Mouse (Mus musculus) NIH3T3 (cell line): ENCODE measurements at regions not wholly inside any gene's neighbourhood (a gene's known extent, or its start where the extent isn't known, plus 50 kb on each side); places are given as distances from the start of the nearest gene placed in this dataset.

Experiments
- DNase-seq: peaks from one replicate; pipeline ENCODE4 v3.0.0-alpha.2; 2012; ENCODE audit warnings: low read depth

DNA sequence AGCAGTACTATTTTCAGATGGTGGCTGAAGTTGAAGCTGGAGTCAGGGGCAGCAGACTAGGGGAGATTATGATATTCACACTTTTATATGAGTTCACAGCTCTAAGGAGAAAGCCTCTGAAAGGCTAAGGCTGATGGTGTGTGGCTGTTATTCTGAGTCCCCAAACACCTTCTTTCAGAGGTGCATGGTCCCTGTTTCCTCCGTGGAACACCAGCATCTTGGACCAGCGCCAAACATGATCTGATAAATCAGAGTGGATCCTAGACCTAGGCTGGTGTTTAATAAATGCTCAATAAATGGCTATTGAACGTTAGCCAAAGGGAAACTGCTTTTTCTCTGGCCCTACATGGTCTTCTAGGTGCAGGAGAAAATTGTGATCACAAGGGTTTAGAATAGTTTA, 269.2 kb downstream of the Agtpbp1 start:
- no peak for DNase-seq

DNA sequence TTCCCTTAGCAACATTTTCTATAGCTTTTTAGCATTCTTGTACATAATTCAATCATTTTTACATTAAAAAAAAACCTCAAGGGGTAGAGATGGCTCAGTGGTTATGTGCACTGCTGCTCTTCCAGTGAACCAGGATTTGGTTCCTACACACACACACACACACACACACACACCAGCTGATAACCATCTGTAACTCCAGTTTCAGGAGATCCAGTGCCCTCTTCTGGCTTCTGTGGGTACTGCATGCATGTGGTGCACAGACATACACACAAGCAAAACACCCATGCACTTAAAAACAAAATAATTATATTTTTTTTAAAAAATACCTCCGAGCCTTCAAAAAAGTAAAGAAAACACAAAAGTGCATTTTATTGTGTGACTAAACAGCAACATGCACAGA, 270.6 kb downstream of the Agtpbp1 start:
- peak; percentile 26 for DNase-seq

DNA sequence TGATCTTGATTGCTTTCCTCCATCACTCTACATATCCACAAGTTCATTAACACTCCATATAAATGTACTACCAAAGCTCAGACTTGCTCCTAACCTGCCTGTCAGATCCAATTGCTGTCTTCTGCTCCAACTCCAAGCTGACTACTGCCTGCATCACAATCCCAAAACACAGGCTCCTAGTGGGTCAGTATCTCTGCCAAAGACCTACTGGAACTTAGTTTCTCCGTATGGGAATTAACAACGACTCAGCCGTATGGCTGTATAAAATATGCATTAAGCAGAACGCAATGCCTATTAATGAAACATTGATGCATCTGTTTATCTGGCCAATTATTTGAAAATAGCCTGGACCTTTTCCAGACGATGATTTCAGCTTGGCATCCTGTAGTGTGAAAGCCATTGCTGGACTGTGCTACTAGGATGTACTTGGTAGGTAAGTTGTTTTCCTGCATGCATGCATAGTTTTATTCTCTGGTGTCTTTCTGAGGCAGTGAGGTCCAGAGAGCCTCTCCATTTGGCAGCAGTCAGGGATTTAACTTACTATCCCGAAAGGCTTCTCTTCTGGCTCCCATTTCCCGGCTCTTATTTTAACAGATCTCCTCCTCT, 271.2 kb downstream of the Agtpbp1 start:
- no peak for DNase-seq

DNA sequence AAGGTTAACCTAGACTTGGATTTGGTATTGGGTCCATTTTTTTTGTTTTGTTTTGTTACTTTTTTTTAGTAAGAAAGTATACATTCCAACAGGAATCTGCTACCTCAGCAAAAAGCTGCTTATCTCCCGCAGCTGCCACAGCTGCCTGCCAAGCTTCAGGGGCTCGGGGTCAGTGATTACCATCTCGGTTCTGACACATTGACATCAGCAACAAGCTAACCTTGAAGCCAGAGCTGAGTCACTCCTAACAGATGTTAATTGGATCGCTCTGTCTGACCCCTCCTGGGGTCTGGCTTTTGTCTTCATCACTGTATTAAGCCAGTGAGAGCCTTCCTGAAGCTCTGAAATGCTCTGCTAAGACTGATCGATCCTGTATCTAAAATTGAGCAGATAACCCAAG, 292.1 kb downstream of the Agtpbp1 start:
- no peak for DNase-seq

DNA sequence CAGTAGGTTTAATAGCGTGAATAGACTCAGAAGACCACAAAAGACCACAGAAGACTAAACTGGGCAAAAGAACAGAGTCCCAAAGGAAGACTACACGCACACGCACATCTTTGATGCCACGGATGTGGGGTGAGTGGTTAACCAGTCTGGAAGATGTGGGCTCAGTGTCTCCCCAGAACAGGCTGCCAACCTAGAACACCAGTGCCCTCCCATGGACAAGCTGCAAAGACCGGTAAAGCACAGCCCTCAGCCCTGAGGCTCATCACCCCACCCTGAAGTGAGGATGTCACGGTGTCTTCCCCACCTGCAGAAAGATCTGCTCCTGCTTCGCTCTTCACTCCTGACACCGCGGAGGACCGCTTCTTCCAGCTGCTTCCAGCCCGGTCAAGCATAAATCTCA, 295.9 kb downstream of the Agtpbp1 start:
- DNase-seq: no peak

DNA sequence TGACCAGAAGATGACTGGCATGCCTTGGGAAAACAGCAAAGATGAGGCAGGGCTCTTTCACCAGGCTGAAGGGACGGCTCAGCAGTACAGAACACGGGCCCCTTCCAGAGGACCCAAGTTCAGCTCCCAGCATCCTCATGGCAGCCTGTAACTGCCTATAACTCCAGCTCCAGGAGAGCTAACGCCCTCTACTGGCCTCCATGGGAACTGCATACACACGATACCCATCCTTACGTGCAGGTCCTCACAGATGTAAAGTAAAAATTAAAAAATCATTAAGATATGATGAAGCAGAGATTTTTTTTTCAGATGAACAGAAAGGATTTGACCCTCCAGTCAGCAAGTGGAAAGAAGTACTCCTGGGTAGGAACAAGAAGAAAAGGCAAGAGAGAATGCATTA, 303.8 kb downstream of the Agtpbp1 start:
- no peak for DNase-seq

DNA sequence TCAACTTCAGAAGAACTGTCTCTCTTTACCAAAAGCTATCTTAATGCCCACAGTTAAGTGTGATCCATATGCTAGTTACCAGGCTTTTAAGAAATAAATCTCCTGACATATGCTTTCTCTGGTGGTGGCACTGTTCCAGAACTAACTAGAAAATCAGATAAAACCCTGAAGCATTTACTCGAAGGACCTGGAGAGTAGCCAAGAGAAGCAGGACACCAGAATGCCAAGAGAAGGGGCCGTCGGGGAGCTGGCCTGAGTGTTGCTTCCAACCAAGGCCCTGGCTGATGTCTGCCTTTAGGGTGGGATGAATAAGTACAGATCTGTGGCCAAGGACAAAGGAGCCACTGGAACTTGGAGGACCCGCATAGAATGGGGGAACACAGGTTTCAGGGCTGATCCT, 305.9 kb downstream of the Agtpbp1 start:
- peak; percentile 2 for DNase-seq

DNA sequence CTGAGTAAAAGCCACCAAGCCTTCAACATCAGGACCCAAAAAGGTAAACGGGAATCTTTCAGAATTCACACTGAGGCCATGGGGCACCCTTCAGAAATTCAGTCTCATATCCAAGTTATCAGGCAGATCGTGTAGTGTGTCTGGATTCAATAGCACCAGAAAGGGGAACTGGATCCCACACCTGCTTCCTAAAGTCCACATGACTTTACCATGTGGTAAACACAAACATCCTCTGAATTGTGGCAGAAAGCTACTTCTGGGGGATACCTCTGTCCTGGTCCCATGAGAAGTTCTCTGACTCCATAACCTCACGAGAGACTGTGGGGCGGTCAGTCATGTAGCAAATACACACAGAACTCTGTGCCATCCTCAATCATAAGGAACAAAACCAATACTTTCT, 313.4 kb downstream of the Agtpbp1 start:
- no peak for DNase-seq

DNA sequence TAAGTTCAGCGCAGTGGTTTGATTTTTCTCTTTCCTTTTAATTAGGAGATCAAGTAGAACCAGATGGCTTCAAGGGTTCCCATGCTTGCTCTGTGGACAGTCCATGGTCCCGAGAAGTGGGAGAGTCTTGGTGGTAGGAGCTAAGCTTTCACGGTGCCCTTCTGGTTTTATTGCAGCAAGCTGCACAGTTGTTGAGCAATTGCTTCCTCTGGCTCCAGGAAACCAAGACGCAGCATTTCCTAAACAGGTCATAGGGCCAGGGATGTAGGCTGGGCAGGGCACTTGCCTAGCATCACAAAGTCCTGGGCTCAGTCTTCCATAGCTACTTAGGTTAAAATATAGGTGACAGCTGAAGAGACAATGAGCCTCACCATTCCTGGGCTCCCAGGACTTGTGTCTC, 318.2 kb downstream of the Agtpbp1 start:
- DNase-seq: no peak

DNA sequence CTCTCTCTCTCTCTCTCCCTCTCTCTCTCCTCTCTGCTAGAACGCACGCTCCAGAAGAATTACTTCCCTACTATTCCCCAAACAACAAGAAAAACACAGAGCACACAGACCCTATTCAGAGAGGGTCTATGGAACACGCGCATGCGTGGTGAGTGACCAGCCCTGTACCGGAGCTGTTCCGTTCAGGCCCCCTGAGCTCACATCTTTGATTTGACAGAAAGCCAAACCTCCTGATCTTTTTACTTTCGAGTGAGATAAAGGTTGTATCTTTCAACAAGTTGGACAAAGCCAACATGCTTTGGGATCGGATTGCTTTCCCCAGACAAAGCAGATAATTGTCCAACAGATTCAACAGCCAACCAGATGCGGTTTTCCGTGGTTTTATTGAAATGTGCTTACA, 320.9 kb downstream of the Agtpbp1 start:
- no peak for DNase-seq

DNA sequence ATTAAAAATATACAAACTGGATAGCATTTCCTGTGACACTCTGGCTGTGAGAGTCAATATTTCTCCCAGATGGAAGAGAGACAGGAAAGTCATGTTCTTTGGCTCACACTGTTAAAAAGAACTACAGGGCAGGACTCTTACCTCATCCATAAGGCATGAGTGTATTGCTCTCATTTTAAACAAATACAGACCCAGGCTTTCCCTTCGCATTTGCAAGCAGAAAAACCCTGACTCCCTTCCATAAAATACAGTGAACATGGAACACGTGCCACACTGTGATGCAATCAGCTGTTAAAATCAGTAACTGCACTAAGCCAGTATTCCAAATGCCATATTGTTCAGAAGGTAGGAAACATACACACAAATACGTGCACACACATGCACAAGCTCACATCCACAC, 323.1 kb downstream of the Agtpbp1 start:
- peak; percentile 20 for DNase-seq

DNA sequence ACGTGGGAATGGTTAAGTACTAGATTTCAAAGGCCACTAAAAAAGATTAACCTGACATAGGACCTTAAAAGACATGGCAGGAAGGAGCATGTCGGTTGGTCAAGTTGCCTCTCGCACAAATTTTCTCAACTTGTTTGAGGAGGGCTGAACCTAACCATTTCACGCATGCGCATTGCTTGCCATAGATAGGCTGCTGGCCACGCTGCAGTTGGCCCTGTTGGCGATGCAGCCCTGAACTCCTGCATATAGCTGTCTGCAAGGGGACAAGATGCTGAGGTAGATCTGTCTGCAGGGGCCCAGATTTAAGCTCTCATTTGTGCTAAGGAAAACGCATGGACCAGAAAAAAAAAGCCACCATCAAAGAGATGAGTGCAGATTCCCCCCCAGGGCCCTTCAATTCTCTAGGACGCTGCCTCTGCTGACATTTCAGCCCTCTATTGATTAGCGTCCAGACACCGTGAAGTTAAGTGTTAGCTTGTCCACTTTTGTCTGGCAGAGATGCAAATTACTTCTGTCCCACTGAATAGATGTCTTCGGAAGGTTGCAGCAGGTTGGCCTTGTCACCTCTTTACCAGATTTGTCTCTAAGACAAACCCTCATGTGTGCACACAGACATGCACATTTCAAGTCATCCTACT, 329.1 kb downstream of the Agtpbp1 start:
- no peak for DNase-seq

DNA sequence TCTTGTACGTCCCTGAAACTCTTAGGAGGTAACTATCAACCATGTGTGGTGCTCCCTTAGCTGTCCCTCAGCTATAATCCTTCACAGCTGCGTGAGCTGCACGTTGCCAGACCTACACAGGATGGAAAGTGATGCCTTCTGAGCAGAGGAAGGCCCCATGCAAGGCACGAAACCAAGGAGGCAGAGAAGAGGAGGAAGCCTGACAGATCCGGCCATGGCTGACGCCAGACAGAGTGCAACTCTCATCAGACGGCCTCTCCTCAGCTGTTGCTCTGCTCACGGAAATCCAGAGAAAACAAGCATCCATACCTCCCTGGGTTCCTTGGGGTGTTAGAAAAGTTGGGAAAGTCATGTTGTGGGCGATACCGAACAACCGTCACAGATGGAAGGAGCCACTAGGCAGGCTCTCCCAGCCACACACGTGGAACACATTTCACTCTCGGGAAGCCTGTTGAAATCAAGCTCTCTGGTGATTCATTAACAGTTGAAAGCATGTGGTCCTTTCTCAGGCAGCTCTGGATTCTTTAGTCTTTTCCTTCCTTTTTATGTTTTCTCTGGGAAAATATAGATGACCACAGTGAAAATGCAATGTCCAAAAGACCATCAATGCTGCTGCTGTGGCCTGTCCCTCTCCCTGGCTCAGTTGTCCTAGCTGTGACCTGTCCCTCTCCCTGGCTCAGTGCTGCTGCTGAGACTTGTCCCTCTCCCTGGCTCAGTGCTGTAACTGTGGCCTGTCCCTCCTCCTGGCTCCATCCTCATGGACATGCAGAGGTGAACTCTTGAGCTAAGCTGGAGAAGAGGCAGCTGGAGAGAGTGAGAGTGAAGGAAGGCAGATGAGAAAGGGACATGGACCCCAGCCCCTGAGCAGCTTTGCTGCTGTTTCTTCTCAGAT, 331.1 kb downstream of the Agtpbp1 start:
- DNase-seq: no peak

DNA sequence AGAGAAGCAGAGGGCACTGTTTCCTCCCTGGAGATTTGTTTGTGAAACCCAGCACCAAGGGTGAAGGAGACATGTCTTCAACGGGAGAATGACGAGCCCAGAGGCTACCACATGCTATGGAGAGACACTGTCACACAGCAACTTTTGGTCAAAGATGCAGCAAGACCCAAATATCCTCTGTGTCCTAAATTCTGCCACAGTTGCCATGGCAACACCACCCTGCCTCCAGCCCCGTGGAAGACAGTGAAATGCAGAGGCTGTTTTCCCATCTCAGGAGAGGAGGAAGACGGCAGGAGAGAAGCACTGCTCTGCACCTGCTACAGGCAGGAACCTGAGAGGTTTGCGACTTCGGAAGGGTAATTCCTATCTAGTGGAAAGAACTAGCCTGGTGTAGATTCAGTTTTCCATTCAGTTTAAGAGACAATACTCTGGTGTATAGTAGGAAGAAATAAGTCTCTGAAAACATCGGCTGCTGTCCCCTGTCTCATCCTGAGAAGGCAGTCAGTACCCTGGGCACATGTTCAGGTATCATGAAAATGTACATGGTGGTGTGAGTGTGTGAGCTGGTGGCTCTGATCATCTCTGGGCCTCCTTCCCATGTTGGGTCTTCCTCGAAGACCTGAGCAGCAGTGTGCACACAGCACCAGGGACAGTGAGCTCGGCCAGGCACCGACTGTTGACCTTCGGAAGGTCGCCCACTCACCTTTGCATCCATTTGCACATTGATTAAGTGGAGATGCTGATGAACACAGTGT, 333.6 kb downstream of the Agtpbp1 start:
- DNase-seq: no peak

DNA sequence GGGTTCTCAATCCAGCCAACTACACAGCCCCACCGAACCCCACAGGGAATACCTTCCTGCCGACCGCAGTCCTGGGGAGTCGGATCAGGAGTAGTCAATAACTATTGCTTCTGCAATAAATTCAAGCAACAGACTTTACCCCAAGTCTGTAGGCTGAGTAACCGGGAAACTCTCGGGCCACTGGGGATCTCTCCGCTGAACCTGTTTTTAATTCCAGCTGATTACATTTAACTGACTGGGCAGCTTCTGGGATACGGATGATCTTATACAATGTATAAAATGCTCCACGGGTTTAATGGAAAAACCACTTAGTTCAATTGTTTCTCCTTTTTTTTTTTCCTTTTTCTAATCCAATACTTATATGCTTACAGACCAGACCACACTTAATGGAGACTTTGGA, 336.6 kb downstream of the Agtpbp1 start:
- no peak for DNase-seq

DNA sequence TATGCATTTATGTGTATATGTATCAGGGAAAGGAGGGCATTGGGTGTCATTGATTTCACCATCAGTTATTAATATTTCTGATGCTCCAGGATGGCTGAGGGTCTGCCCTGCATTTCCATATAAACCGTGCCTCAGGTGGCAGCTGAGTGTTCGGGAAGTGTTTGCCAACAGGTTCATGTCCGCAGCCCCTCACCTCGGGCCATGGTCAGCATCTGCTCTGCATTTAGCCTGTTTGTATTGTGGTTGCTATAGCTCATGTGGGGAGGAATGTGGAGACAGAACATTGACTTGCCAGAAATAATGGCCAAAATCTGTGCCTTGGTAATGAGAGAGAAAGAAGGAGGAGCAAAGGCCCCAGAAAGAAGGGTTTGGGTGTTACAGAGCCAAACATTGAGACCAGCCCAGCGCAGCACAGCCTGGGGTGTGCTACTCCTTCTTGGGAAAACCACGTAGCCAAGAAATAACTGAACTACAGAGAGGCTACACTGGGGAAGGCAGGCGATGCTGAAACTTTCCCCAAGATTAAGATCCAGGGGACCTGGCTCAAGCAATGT, 338.0 kb downstream of the Agtpbp1 start:
- no peak for DNase-seq

DNA sequence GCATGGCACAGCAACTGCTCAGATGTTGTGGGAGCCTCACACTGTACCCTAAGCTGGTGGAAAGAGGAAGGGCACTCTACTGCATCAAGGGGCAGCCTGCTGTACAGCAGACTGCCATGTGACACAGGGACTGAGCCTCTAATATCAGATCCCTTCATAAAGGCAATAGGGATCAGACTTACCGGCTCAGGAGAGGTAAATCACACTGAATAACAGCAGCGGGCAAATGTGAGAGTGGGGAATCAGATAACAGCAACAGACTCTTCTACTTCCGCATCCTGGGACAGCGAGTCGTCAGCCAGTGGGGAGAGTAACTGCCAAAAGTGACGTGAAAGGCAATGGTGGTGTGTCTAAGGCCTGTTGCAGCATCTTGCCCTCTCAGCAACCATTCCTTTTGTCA, 339.0 kb downstream of the Agtpbp1 start:
- DNase-seq: peak; percentile 7

DNA sequence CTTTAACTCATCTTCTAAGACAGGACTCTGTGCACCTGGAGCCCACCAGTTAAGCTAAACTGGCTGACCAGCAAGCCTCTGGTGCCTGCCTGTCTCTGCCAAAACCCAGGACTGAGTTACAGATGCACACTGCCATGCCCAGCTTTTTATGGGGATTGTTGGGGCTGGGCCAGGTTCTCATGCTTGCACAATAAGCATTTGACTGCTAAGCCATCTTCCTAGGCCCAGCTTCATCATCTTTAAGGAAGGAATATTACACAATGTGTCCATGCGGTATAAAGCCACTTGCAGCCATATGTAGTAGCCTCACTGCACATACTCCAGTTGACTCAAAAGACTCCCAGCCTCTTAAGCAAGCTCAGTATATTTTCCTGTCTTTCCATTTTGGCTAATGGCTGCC, 340.4 kb downstream of the Agtpbp1 start:
- DNase-seq: no peak

DNA sequence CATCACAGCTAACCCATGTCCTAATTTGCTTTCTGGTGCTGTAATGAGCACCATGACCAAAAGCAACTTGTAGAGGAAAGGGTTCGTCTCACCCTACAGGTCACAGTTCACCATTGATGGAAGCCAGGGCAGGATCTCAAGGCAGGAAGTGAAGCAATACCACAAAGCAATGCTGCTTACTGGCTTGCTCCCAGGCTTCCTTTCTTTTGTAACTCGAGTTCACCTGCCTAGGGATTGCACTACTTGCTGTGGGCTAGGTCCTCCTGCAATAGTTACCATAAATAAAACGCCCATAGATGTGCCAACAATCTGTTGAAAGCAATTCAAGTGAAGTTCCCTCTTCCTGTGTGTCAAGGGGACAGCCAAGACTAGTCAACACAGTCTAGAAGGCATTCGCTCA, 342.4 kb downstream of the Agtpbp1 start:
- no peak for DNase-seq

DNA sequence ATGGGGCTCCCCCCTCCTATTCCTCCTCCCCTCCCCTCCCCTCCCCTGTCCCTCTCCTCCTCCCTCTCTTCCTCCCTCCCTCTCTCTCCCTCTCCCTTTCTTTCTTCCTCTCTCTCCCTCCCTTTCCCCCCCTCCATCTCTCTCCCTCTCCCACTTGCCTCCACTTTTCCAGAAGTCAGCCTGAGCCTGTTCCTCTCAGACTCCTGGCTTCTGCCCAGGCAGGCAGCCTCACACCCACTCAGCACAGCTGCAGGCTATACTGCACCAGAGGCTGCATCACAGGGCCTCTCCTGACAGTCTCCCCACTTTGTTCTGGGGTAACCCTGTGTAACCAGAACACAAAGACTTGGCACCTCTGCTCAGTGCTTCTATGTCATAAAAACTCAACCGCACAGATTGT, 346.3 kb downstream of the Agtpbp1 start:
- no peak for DNase-seq

DNA sequence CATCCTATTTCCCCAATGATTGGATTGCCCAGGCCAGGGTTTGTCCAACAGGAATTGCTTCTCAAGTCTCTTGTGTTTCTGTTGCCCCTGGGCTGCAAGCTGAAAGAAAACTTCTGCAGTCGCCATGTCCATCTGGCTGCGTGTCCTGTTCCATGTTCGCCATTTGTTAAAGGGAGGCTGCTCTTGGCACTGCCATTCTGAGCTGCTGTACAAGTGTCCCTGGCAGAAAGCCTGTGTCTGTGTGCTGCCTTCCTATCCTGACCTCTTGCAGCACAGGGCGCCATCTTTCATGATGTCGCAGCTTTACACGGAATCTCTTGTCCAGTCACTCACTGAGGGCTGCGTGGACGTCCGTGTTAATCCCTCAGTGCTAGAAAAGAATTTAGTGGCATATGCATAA, 349.2 kb downstream of the Agtpbp1 start:
- DNase-seq: no peak

DNA sequence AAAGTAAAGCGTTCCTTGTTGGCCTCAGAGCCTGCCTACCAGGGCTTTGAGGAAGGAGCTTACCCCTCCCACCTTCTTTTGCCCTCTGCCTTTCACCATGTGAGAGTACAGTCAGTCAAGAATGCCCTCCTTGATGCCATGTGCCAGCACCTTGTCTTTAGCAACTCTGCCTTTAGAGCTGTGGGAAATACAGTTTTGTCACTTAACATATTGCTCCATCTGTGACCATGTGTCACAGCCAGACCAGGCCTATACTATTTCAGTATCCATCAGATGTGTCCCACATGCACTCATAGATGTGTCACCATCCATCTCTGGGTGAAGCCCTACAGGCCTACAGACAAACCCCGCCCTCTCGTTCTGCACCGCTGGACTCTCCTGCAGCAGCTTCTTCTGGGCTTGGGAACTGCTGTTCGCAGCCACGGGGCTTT, 355.9 kb downstream of the Agtpbp1 start:
- no peak for DNase-seq
